Mouse (Mus musculus) limb, embryonic 15.5 days (tissue): ENCODE measurements around the gene Tex21. TPM values are rescaled to one million over a fixed set of nuclear protein-coding genes. Genes with fewer than 3 reads are reported as not detected.

Experiments
- ATAC-seq: fragments of 200-750 bp; cut with Nextera tagmentation; 2 replicates; pipeline ENCODE4 v1.8.0; 2017; ENCODE audit warnings: low read depth, moderate TSS enrichment; ENCODE audit not compliant: insufficient number of reproducible peaks, low FRiP score, low TSS enrichment
- H3K27ac ChIP-seq: fragments of 300-500 bp; sonication (generic); 2 replicates; pipeline ENCODE4 v1.5.1; 2015; ENCODE audit warnings: moderate library complexity, mild to moderate bottlenecking, inconsistent platforms
- H3K27me3 ChIP-seq: fragments of 300-500 bp; sonication (generic); 2 replicates; pipeline ENCODE4 v1.6.1; 2015; ENCODE audit warnings: inconsistent platforms
- H3K36me3 ChIP-seq: fragments of 300-500 bp; sonication (generic); 2 replicates; pipeline ENCODE4 v1.6.1; 2015; ENCODE audit warnings: inconsistent platforms
- H3K4me1 ChIP-seq: fragments of 300-500 bp; sonication (generic); 2 replicates; pipeline ENCODE4 v1.6.1; 2015; ENCODE audit warnings: inconsistent platforms
- H3K4me2 ChIP-seq: fragments of 300-500 bp; sonication (generic); 2 replicates; pipeline ENCODE4 v1.6.1; 2015; ENCODE audit warnings: mild to moderate bottlenecking, inconsistent platforms
- H3K4me3 ChIP-seq: fragments of 300-500 bp; sonication (generic); 2 replicates; pipeline ENCODE4 v1.5.1; 2015; ENCODE audit warnings: mild to moderate bottlenecking, inconsistent platforms
- H3K9ac ChIP-seq: fragments of 300-500 bp; sonication (generic); 2 replicates; pipeline ENCODE4 v1.6.1; 2015; ENCODE audit warnings: inconsistent platforms
- H3K9me3 ChIP-seq: fragments of 300-500 bp; sonication (generic); 2 replicates; pipeline ENCODE4 v1.6.1; 2016; ENCODE audit warnings: inconsistent platforms
- WGBS: fragments of 180-500 bp; shearing (Covaris S2); methylation state at CpG from one replicate; pipeline ENCODE4 v1.1.7; 2015; 5-methylcytosine and 5-hydroxymethylcytosine counted together
- polyA plus RNA-seq: library from polyadenylated mRNA; unstranded; fragments of >200 nt; fragmentation: Nextera tagmentation; extraction: Ambion mirVana; gene quantifications from 2 replicates; pipeline ENCODE4 v1.2.1, GENCODE M21; 2015

The Tex21 gene
- polyA plus RNA-seq = 0.17 TPM in 1 of 2 replicates, not detected in the other

- Histone ChIP-seq H3K27ac (no peak within 1 kb of the TSS), H3K4me1 (no peaks in the 10 kb centered on the region), H3K4me3 (no peak within 1 kb of the TSS), H3K9ac (no peak within 1 kb of the TSS), H3K36me3 (no peaks in the 10 kb centered on the region), H3K27me3 (no peaks in the 10 kb centered on the region), H3K4me2 (no peak within 1 kb of the TSS), H3K9me3 (no peaks in the 10 kb centered on the region)
- no peak for ATAC-seq
- WGBS = 86% methylated on average over 6 of the region's 6 CpGs
These were observed at the start of gene Tex21 for GRCm38 (mm10) chr12:76246646-76247045. Gene Tex21 (minus strand): TSS chr12:76246746.

GRCm38 (mm10) chr12:76293192-76293591, 46.6 kb upstream of the Tex21 start:
- H3K4me1 ChIP-seq = no peaks in the 10 kb centered on the region
- WGBS = 54% methylated on average over 7 of the region's 7 CpGs
- no peak overlapping the region for H3K27ac ChIP-seq
- no peaks in the 10 kb centered on the region for H3K9me3 ChIP-seq
- peaks cover 68% of the 10 kb centered on the region for H3K36me3 ChIP-seq
- H3K4me2 ChIP-seq = no peak overlapping the region
- no peak overlapping the region for H3K9ac ChIP-seq
- ATAC-seq = no peak
- H3K27me3 ChIP-seq = no peaks in the 10 kb centered on the region
- H3K4me3 ChIP-seq = no peak overlapping the region

GRCm38 (mm10) chr12:76290271-76290670, 43.7 kb upstream of the Tex21 start:
- Histone ChIP-seq H3K9ac (no peak overlapping the region), H3K4me2 (no peak overlapping the region), H3K4me3 (no peak overlapping the region), H3K4me1 (no peaks in the 10 kb centered on the region), H3K36me3 (peaks cover 53% of the 10 kb centered on the region), H3K27ac (no peak overlapping the region), H3K27me3 (no peaks in the 10 kb centered on the region), H3K9me3 (no peaks in the 10 kb centered on the region)
- WGBS = 90% methylated on average over 2 of the region's 2 CpGs
- no peak for ATAC-seq

GRCm38 (mm10) chr12:76289428-76289827, 42.9 kb upstream of the Tex21 start:
- Histone ChIP-seq H3K27me3 (no peaks in the 10 kb centered on the region), H3K9me3 (no peaks in the 10 kb centered on the region), H3K9ac (no peak overlapping the region), H3K4me3 (no peak overlapping the region), H3K27ac (no peak overlapping the region), H3K4me2 (no peak overlapping the region), H3K36me3 (peaks cover 53% of the 10 kb centered on the region), H3K4me1 (no peaks in the 10 kb centered on the region)
- WGBS = 96% methylated on average over 12 of the region's 12 CpGs
- no peak for ATAC-seq

- 84% methylated on average over 5 of the region's 5 CpGs for WGBS
- no peak overlapping the region for H3K9ac ChIP-seq
- H3K27ac ChIP-seq = no peak overlapping the region
- ATAC-seq = no peak
- peaks cover 50% of the 10 kb centered on the region for H3K36me3 ChIP-seq
- no peaks in the 10 kb centered on the region for H3K27me3 ChIP-seq
- H3K4me3 ChIP-seq = no peak overlapping the region
- H3K4me2 ChIP-seq = no peak overlapping the region
- H3K9me3 ChIP-seq = no peaks in the 10 kb centered on the region
- H3K4me1 ChIP-seq = no peaks in the 10 kb centered on the region
These were observed 41.9 kb upstream of the Tex21 start for GRCm38 (mm10) chr12:76288494-76288893.

GRCm38 (mm10) chr12:76287986-76288385, 41.4 kb upstream of the Tex21 start:
- Histone ChIP-seq H3K4me2 (no peak overlapping the region), H3K36me3 (peaks cover 55% of the 10 kb centered on the region), H3K27ac (no peak overlapping the region), H3K9me3 (no peaks in the 10 kb centered on the region), H3K4me3 (no peak overlapping the region), H3K4me1 (no peaks in the 10 kb centered on the region), H3K9ac (no peak overlapping the region), H3K27me3 (no peaks in the 10 kb centered on the region)
- 83% methylated on average over 8 of the region's 8 CpGs for WGBS
- no peak for ATAC-seq

GRCm38 (mm10) chr12:76285418-76285817, 38.9 kb upstream of the Tex21 start:
- no peak overlapping the region for H3K27ac ChIP-seq
- no peak overlapping the region for H3K4me3 ChIP-seq
- no peaks in the 10 kb centered on the region for H3K27me3 ChIP-seq
- H3K9me3 ChIP-seq = no peaks in the 10 kb centered on the region
- no peak overlapping the region for H3K9ac ChIP-seq
- peaks cover 5% of the 10 kb centered on the region; the same call in 1 of the 2 replicates for H3K4me1 ChIP-seq
- WGBS = 78% methylated on average over 6 of the region's 6 CpGs
- no peak overlapping the region for H3K4me2 ChIP-seq
- H3K36me3 ChIP-seq = peaks cover 52% of the 10 kb centered on the region
- ATAC-seq = no peak

GRCm38 (mm10) chr12:76282532-76283173, 36.1 kb upstream of the Tex21 start:
- no peak for ATAC-seq
- Histone ChIP-seq H3K27ac (no peak overlapping the region), H3K4me2 (no peak overlapping the region), H3K4me1 (peaks cover 5% of the 10 kb centered on the region; the same call in 1 of the 2 replicates), H3K27me3 (no peaks in the 10 kb centered on the region), H3K9ac (no peak overlapping the region), H3K4me3 (no peak overlapping the region), H3K9me3 (no peaks in the 10 kb centered on the region), H3K36me3 (peaks cover 37% of the 10 kb centered on the region)
- 92% methylated on average over 17 of the region's 17 CpGs for WGBS

GRCm38 (mm10) chr12:76282132-76282531, 35.6 kb upstream of the Tex21 start:
- 51% methylated on average over 4 of the region's 4 CpGs for WGBS
- peaks cover 37% of the 10 kb centered on the region for H3K36me3 ChIP-seq

GRCm38 (mm10) chr12:76281111-76281660, 34.6 kb upstream of the Tex21 start:
- Histone ChIP-seq H3K36me3 (peaks cover 42% of the 10 kb centered on the region), H3K27me3 (no peaks in the 10 kb centered on the region)
- WGBS = 79% methylated on average over 2 of the region's 2 CpGs

More at GRCm38 (mm10) chr12:76282132-76282531, 35.6 kb upstream of the Tex21 start:
- no peak for ATAC-seq
- Histone ChIP-seq H3K4me3 (no peak overlapping the region), H3K4me2 (no peak overlapping the region), H3K9ac (no peak overlapping the region), H3K4me1 (peaks cover 5% of the 10 kb centered on the region; the same call in 1 of the 2 replicates), H3K9me3 (no peaks in the 10 kb centered on the region), H3K27ac (no peak overlapping the region), H3K27me3 (no peaks in the 10 kb centered on the region)

GRCm38 (mm10) chr12:76280556-76280955, 34.0 kb upstream of the Tex21 start:
- ATAC-seq = no peak

More at GRCm38 (mm10) chr12:76281111-76281660, 34.6 kb upstream of the Tex21 start:
- H3K4me2 ChIP-seq = no peak overlapping the region
- H3K27ac ChIP-seq = no peak overlapping the region
- ATAC-seq = no peak
- H3K9ac ChIP-seq = no peak overlapping the region
- no peaks in the 10 kb centered on the region for H3K9me3 ChIP-seq
- H3K4me1 ChIP-seq = peaks cover 5% of the 10 kb centered on the region; the same call in 1 of the 2 replicates
- no peak overlapping the region for H3K4me3 ChIP-seq

GRCm38 (mm10) chr12:76278209-76278608, 31.7 kb upstream of the Tex21 start:
- Histone ChIP-seq H3K4me3 (no peak overlapping the region), H3K4me2 (no peak overlapping the region), H3K36me3 (peaks cover 26% of the 10 kb centered on the region), H3K27ac (no peak overlapping the region), H3K27me3 (no peaks in the 10 kb centered on the region), H3K9ac (no peak overlapping the region), H3K9me3 (no peaks in the 10 kb centered on the region), H3K4me1 (peaks cover 5% of the 10 kb centered on the region; the same call in 1 of the 2 replicates)
- 81% methylated on average over 6 of the region's 6 CpGs for WGBS
- ATAC-seq = no peak

More at GRCm38 (mm10) chr12:76280556-76280955, 34.0 kb upstream of the Tex21 start:
- H3K36me3 ChIP-seq = peaks cover 41% of the 10 kb centered on the region
- H3K4me1 ChIP-seq = peaks cover 5% of the 10 kb centered on the region; the same call in 1 of the 2 replicates
- no peak overlapping the region for H3K4me2 ChIP-seq
- H3K27ac ChIP-seq = no peak overlapping the region; the same call in 1 of the 2 replicates
- no peak overlapping the region for H3K9ac ChIP-seq
- H3K9me3 ChIP-seq = no peaks in the 10 kb centered on the region
- no peak overlapping the region for H3K4me3 ChIP-seq
- WGBS = 75% methylated on average over 9 of the region's 9 CpGs
- no peaks in the 10 kb centered on the region for H3K27me3 ChIP-seq
